Mouse (Mus musculus) embryonic stem cell, embryonic (primary cell): ENCODE measurements around the gene Pdap1.

Experiments
- CTCF ChIA-PET, 4 experiments: fragments of 300-600 bp in 2 of 4; fragments of 350-600 bp in 2 of 4; sonication (Branson Sonifier 250); formaldehyde crosslinking; loops; one replicate each; lab custom pipeline; 2022; ENCODE audit warnings: inconsistent platforms in 2 of 4; lab: Charles Lee
- POLR2A ChIA-PET, 4 experiments: fragments of 300-600 bp in 2 of 4; fragments of 350-600 bp in 2 of 4; sonication (Branson Sonifier 250); formaldehyde crosslinking; loops; one replicate each; lab custom pipeline; 2022; ENCODE audit warnings: antibody characterized with exemption in 4 of 4, inconsistent platforms in 1 of 4; lab: Charles Lee

Gene Pdap1

DNA sequence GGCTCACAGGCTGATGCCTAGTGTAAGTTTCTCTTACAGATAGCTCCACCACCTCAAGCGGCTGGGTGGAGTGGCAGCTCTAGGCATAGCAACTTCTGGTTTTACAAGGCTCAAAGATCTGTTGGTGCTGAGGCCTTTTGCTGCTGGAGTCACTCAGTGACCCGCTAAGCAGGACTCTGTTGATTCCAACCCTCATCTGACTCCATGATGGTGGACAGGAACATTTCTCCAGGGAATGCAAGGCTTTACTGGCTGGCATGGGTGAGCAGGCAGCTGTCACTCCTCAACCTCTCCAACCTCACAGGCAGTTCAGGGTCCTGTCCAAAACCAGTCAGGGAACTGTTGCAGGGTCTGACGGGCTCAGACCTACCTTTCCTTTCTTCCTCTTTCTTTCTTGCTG lies 9.0 kb downstream of the Pdap1 start:
- ChIA-PET CTCF (no interaction called here), POLR2A (interaction anchor here in 2 of 4 experiments (0.6 to 17.1 kb wide), 10 partner anchors 9 to 103 kb away, joined by 3 to 244 read pairs (median 4); partner anchors contain the start of genes Bud31 (in 1 of the 2), Cpsf4 (in 1 of the 2), Pdap1 (in 1 of the 2) and Ptcd1 (in 1 of the 2))

DNA sequence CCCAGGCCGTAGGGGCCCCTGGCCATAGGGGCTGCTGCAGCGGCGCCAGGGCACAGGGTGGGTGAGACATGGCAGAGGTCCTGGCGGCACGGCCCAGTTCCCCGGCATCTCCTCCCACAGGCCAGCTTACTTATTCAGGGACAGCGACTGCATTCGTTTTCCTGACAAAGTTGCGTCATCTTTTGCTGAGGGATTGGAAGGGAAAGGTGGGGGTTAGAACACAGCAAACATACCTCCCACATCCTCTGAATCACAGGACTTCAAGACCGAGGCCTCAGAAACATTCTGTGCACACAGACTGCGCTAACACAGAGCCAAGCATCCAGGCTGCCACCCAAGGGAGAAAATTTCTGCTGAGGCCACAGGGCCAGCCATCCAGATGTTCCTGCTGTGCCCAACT lies 9.8 kb downstream of the Pdap1 start:
- POLR2A ChIA-PET: interaction anchor here in 3 of 4 experiments (0.5 to 17.1 kb wide), 11 partner anchors 8 to 574 kb away, joined by 3 to 244 read pairs (median 3); partner anchors contain the start of genes Arpc1b (in 1 of the 3), Bud31 (in 1 of the 3), Cpsf4 (in 1 of the 3) and Pdap1 (in 1 of the 3)
- CTCF ChIA-PET: no interaction called here

DNA sequence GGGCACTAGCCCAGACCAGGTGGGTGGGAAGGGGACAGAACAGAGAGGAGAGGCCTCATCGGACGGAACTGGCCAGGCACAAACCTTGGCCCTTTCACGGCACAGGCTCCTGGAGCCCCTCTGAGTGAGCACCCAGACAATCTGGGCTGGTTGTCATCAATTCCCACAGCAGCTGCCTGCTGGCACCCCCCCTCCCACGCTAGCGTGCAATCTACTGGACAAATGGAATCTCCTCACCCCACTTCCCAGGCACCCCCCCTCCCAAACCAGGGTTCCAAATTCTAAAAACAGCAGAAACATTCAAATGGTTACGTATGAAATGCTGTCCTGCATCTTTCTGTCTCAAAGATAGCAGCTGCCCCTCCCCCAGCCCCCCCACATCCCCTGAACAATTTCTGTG lies 10.3 kb downstream of the Pdap1 start:
- ChIA-PET CTCF (interaction anchor here in 1 of 4 experiments (0.6 kb wide), 1 partner anchor 11 kb away, joined by 4 read pairs; no protein-coding TSS in a partner anchor), POLR2A (interaction anchor here in 3 of 4 experiments (0.5 to 17.1 kb wide), 9 partner anchors 8 to 573 kb away, joined by 3 to 244 read pairs (median 4); partner anchors contain the start of genes Arpc1b (in 1 of the 3), Bud31 (in 1 of the 3), Cpsf4 (in 1 of the 3) and Pdap1 (in 1 of the 3))

DNA sequence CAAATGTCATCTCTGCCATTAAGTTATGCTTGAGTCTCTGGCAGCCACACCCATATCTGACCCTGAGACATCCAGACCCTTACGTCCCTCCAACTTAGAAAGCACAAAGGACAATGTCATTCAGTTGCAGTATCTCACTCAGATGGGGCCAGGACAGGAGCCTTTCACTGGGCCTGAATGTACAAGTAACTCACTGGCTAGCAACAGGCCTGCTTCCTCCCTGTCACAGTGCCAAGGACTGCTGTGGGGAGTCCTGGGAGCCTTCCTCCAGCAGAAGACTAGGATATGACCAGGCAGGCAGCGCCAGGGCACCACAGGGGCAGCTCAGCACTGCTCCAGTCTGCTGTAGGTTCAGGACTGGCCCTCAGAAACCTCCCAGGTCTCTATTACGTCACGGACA lies 10.9 kb downstream of the Pdap1 start:
- ChIA-PET CTCF (interaction anchor here in 1 of 4 experiments (0.6 kb wide), 1 partner anchor 10 kb away, joined by 4 read pairs; no protein-coding TSS in a partner anchor), POLR2A (interaction anchor here in 3 of 4 experiments (1.0 to 17.1 kb wide), 9 partner anchors 9 to 75 kb away, joined by 3 to 244 read pairs (median 3); partner anchors contain the start of genes Arpc1b (in 1 of the 3), Bud31 (in 1 of the 3), Cpsf4 (in 1 of the 3) and Pdap1 (in 1 of the 3))

DNA sequence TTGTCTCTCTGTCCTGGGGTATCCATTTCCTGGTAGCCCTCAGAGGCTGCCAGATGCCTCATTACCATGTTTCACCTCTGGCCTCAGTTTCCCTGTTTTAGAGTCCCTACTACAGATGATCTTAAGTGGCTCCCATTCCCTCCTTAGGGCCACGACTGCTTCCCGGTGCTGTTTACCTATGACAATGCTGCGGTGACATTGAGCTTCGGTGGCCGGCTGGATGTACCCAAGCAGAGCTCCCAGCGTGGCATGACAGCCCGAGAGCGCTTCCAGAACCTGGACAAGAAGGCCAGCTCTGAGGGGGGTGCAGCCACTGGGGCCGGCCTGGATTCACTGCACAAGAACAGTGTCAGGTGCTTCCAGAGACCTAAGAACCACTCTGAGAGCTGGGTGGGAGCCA lies 13.5 kb downstream of the Pdap1 start:
- POLR2A ChIA-PET: interaction anchor here in 3 of 4 experiments (0.7 to 17.1 kb wide), 12 partner anchors 9 to 106 kb away, joined by 3 to 244 read pairs (median 4); partner anchors contain the start of genes Arpc1a (in 1 of the 3), Arpc1b (in 1 of the 3), Bud31 (in 1 of the 3) and Cpsf4 (in 1 of the 3)
- CTCF ChIA-PET: interaction anchor here in 2 of 4 experiments (1.2 to 1.6 kb wide), 2 partner anchors 10 kb away, joined by 4 to 8 read pairs; no protein-coding TSS in a partner anchor

DNA sequence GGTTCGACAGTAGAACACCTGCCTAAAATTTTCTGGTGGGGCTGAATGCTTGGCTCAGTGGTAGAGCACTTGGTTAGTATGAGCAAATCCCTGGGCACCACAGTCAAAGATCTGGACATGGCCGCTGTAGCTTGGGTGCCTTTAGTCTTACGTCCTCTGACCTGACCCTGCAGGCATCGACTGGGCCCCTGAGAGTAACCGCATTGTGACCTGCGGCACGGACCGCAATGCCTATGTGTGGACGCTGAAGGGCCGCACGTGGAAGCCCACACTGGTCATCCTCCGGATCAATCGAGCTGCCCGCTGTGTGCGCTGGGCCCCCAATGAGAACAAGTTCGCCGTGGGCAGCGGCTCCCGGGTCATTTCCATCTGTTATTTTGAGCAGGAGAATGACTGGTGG lies 16.6 kb downstream of the Pdap1 start:
- CTCF ChIA-PET: interaction anchor here in 2 of 4 experiments (0.6 to 0.7 kb wide), 2 partner anchors 10 to 122 kb away, joined by 3 read pairs; no protein-coding TSS in a partner anchor
- POLR2A ChIA-PET: interaction anchor here in 3 of 4 experiments (0.9 to 17.1 kb wide), 8 partner anchors 9 to 81 kb away, joined by 3 to 244 read pairs (median 8); partner anchors contain the start of genes Arpc1b (in 1 of the 3), Bud31 (in 1 of the 3), Pdap1 (in 1 of the 3) and Zkscan5 (in 1 of the 3)

DNA sequence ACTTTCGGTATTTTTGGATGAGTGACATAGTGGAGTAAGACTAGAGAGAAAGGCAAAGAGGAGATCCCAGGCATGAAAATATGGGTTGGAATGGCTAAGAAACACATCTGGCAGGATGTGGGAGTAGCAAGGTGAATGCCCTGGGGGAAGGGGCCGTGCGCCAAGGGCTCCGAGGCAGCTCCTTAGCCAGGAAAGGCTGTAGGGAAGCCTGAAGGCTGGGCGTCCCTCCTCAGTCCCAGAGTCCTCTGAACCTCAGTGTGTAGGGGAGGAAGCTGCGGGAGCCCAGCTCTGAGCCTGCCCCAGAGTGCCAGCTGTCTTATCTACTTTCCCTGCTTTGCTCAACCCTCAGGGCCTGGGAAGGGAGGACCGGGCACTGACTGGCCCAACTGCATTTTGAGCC lies 19.1 kb downstream of the Pdap1 start:
- POLR2A ChIA-PET: interaction anchor here in 3 of 4 experiments (0.6 to 17.1 kb wide), 14 partner anchors 8 to 600 kb away, joined by 3 to 244 read pairs (median 5); partner anchors contain the start of genes Zkscan5 (in 2 of the 3), Arpc1b (in 1 of the 3), Bud31 (in 1 of the 3) and Pdap1 (in 1 of the 3)
- CTCF ChIA-PET: interaction anchor here in 3 of 4 experiments (1.1 to 1.6 kb wide), 3 partner anchors 12 to 16 kb away, joined by 3 to 8 read pairs (median 4); no protein-coding TSS in a partner anchor

DNA sequence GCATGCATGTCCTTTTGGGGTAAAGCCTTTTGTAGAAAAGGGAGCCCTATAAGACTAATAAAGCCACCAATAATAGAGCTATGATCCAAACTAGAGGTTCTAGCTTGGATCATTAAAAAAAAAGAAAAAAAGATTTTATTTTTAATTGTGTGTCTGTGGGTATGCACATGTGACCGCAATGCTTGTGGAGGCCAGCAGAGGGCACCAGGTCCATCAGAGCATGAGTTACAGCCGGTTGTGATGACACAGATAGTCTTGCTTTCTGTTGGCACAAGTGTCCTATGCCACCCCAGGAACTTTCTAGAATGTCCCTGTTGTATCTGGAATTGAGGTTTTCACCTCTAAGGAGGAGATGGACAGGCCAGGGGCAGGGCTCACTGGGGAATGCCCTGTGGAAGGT lies 20.7 kb downstream of the Pdap1 start:
- ChIA-PET CTCF (interaction anchor here (0.6 to 1.6 kb wide), 12 partner anchors 10 to 1273 kb away, joined by 3 to 5 read pairs (median 3); no protein-coding TSS in a partner anchor), POLR2A (interaction anchor here (0.6 to 17.1 kb wide), 15 partner anchors 9 to 288 kb away, joined by 3 to 244 read pairs (median 3); partner anchors contain the start of genes Arpc1a (in 1 of the 4), Bud31 (in 1 of the 4), Cpsf4 (in 1 of the 4) and Kpna7 (in 1 of the 4))

DNA sequence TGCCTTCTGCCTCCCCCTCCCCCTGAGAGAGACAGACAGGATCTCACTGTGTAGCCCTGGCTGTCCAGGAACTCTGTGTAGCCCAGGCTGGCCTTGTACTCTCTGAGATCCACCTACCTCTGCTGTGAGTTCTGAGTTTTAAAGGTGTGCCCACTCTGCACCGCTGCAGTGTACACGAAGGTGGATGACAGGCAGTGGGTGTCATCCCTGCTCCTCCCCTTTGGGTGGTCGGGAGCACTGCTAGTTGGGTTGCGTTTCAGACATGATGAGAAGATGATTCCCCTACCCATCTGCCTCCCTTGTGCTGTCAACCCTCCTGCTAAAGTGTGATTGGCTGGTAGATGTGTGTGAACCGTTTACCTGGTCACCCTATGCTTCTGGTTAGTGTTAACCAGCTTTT lies 21.6 kb downstream of the Pdap1 start:
- POLR2A ChIA-PET: interaction anchor here in 3 of 4 experiments (0.6 to 17.1 kb wide), 8 partner anchors 10 to 131 kb away, joined by 3 to 244 read pairs (median 4); partner anchors contain the start of genes Bud31 (in 1 of the 3), Cpsf4 (in 1 of the 3), Pdap1 (in 1 of the 3) and Ptcd1 (in 1 of the 3)
- CTCF ChIA-PET: interaction anchor here in 1 of 4 experiments (1.5 kb wide), 1 partner anchor 72 kb away, joined by 3 read pairs; no protein-coding TSS in a partner anchor

DNA sequence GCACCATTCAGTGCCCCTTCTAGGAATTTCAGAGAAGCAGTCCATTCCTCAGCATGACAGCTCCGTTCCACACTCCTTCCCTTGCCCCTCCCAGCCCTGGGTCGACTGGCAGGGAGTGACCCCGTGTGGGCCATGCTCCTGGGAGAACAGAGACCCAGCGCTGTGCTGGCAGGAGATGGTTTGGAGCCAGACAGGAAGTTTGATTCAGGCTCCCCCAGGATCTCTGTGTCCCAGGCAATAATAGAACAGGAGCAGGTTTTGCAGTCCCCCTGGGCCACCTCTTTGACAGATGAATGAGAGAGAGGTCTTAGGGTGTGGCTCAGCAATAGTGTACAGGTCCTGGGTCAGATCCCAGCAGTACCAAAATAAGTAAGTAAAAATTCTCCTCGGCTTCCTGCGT lies 22.0 kb downstream of the Pdap1 start:
- POLR2A ChIA-PET: interaction anchor here in 2 of 4 experiments (0.8 to 17.1 kb wide), 9 partner anchors 9 to 121 kb away, joined by 3 to 244 read pairs (median 6); partner anchors contain the start of genes Bud31 (in 1 of the 2), Cpsf4 (in 1 of the 2), Pdap1 (in 1 of the 2) and Ptcd1 (in 1 of the 2)
- CTCF ChIA-PET: interaction anchor here in 2 of 4 experiments (1.1 to 1.5 kb wide), 2 partner anchors 35 to 72 kb away, joined by 3 to 4 read pairs; no protein-coding TSS in a partner anchor

DNA sequence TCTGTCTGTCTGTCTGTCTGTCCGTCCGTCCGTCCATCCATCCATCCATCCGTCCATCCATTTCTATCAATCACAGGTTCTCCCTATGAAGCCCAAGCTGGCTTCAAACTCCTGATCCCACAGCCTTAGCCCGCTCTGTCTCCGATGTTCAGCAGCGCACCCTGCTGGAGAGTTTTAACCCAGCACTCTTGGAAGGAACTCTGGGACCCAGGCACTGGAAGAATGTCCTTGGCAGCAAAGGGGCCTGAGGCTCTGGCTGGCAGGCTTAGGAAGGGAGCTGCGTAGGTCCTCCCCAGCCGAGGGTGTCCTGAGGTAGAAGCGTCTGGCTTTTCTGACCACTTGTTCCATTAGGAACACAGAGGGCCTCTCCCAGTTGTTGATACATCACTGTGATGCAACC lies 23.1 kb downstream of the Pdap1 start:
- ChIA-PET CTCF (interaction anchor here (0.5 to 1.6 kb wide), 25 partner anchors 8 to 320 kb away, joined by 3 to 10 read pairs (median 3); partner anchors contain the start of genes Cpsf4 (in 1 of the 4), Ptcd1 (in 1 of the 4) and Zkscan5 (in 1 of the 4)), POLR2A (interaction anchor here in 3 of 4 experiments (0.6 to 4.2 kb wide), 20 partner anchors 8 to 129 kb away, joined by 3 to 25 read pairs (median 4); partner anchors contain the start of genes Cpsf4 (in 2 of the 3), Ptcd1 (in 2 of the 3) and Zkscan5 (in 2 of the 3))

DNA sequence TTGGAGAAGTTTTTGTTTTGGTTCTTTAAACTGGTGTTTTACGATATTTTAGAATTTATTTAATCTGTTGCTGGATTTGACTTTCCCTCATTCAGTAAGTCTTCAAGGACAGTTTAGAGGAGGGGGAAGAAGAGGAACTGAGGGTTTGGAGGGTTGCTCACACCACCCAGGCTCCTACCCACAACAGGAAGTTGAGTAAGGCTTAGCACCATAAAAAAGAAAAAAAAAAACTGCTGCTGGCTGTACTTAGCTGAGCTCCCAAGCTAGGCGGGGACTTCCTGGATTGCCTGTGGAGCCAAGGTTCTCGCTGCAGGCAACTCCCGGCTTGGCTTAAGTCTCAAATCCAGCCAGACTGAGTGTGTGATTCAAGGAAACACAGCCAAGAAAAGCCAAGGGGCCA lies 23.7 kb downstream of the Pdap1 start:
- ChIA-PET POLR2A (interaction anchor here in 3 of 4 experiments (0.6 to 4.2 kb wide), 19 partner anchors 9 to 499 kb away, joined by 3 to 30 read pairs (median 4); partner anchors contain the start of genes Cpsf4 (in 2 of the 3), Ptcd1 (in 2 of the 3) and Zkscan5 (in 2 of the 3)), CTCF (interaction anchor here (0.5 to 1.6 kb wide), 21 partner anchors 9 to 683 kb away, joined by 3 to 10 read pairs (median 4); partner anchors contain the start of genes Cpsf4 (in 1 of the 4), Ptcd1 (in 1 of the 4) and Zkscan5 (in 1 of the 4))

DNA sequence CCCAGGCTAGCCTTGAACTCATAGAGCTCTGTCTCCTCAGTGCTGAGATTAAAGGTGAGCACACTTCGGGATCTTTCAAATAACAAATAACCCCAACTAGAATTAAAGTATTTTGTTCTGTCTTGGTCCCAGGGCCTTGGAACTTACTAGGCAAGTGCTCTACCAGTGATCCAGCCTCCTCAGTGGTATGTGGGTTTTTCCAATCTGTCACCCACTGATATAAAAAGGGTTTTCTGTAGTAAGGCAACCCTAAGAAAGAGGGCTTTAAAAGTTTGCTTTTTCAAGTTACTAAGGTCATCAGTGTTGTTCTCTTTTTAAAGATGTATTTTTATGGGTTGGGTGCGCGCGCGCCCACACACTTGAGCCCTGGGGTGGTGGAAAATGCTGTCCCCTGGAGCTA lies 24.3 kb downstream of the Pdap1 start:
- CTCF ChIA-PET: interaction anchor here (1.0 to 1.6 kb wide), 4 partner anchors 10 to 98 kb away, joined by 3 to 8 read pairs (median 5); no protein-coding TSS in a partner anchor
- POLR2A ChIA-PET: interaction anchor here in 3 of 4 experiments (0.6 to 7.7 kb wide), 16 partner anchors 9 to 498 kb away, joined by 3 to 74 read pairs (median 6); partner anchors contain the start of genes Arpc1a (in 1 of the 3), Kpna7 (in 1 of the 3), Zkscan5 (in 1 of the 3) and Zscan25 (in 1 of the 3)

DNA sequence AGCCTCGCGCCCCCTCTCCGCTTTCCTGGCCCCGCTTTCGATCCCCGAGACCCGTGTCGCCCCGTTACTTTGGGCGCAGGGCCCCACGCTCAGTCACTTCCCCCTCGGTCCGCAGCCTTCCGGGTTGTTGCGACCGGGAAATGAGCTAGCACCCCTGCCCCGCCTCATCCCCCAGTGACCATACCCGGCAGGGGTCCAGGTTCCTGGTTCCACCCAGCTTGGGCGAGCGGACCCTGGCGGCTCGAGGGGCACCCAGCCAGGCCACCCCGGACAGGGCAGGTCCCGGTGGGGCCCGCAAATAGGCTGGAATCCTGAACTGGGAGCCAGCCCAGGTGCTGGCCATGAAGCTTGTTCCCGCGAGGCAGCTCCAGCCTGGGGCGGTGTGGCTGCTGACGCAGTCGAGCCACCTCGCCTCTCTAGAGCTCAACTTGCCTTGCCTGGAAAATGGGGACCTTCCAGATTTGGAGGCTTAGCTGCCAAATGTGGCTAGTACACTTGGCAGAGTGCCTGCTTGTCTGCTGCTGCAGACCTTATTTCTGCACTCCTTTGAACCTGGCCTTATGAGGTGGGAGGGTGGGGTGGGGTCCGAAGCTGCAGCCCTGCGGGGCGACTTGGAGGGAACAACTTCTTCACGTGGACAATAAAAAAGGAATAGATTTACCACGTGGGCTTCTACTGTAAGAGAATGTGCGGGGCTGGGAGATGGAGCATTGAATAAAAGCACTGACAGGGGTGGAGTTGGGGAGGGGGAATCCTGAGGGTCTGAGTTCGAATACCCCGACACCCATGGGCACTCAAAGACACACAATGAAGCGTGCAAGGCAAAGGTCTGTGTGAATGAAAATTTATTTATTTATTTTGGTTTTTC lies 25.2 kb downstream of the Pdap1 start:
- CTCF ChIA-PET: interaction anchor here in 3 of 4 experiments (0.5 to 1.5 kb wide), 10 partner anchors 12 to 1951 kb away, joined by 3 to 7 read pairs (median 3); no protein-coding TSS in a partner anchor
- POLR2A ChIA-PET: interaction anchor here (0.6 to 7.7 kb wide), 64 partner anchors 8 to 1797 kb away, joined by 3 to 74 read pairs (median 5); partner anchors contain the start of genes Arpc1a (in 3 of the 4), Cpsf4 (in 3 of the 4), Kpna7 (in 3 of the 4) and Ptcd1 (in 3 of the 4)

DNA sequence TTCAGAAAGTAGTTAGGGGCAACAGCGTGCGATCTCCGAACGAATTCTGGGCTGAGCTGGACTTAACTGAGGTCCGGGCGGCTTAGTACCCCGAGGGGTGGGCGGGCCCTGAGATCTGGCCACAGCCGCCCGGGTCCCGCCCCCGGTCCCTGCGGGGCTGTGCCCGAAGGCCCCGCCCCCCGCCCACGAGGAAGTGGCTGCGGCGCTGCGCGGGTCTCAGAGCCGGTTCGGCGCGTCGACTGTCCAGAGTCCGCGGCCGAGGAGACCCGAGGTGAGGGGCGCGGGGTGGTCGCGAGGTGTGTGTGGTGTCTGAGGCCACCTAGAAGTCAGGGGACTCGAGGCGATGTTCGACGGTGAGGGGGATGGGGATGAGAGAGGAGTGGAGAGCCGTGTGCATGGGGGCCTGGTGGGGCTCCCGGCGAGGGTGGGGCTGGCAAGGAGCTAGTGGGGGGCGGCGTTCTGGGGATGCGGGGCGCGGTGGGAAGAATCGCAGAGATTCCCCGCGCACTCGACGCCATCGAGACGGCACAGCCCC lies 25.9 kb downstream of the Pdap1 start, which contains the start of gene Arpc1b:
Arpc1b (plus strand) TSS at position 145 of the 535 bp plus-strand sequence.
- ChIA-PET CTCF (interaction anchor here (0.5 to 1.5 kb wide), 9 partner anchors 11 to 1567 kb away, joined by 3 to 7 read pairs (median 3); no protein-coding TSS in a partner anchor), POLR2A (interaction anchor here (0.6 to 7.7 kb wide), 71 partner anchors 8 to 1798 kb away, joined by 3 to 74 read pairs (median 5); partner anchors contain the start of genes Arpc1a (in 3 of the 4), Cpsf4 (in 3 of the 4), Kpna7 (in 3 of the 4) and Ptcd1 (in 3 of the 4))
